Mouse (Mus musculus) myocyte (in vitro differentiated cells): ENCODE results near the gene Trpm1. TPM values are rescaled to one million over a fixed set of nuclear protein-coding genes. Genes with fewer than 3 reads are reported as not detected.

Source experiments
- H3K27me3 ChIP-seq: one replicate; pipeline ENCODE4 v1.6.1; 2011; ENCODE audit not compliant: control insufficient read depth, insufficient read depth, insufficient read length
- H3K36me3 ChIP-seq: one replicate; pipeline ENCODE4 v1.6.1; 2011; ENCODE audit not compliant: control insufficient read depth, insufficient read depth
- H3K4me2 ChIP-seq: one replicate; pipeline ENCODE4 v1.6.1; 2011; ENCODE audit warnings: low read depth, control low read depth
- H3K4me3 ChIP-seq: one replicate; pipeline ENCODE4 v1.5.1; 2011; ENCODE audit warnings: mild to moderate bottlenecking, control low read depth, moderate library complexity
- H3K79me2 ChIP-seq: one replicate; pipeline ENCODE4 v1.6.1; 2011; ENCODE audit not compliant: control insufficient read depth, insufficient read depth
- H3ac ChIP-seq: one replicate; pipeline ENCODE4 v1.6.1; 2011; ENCODE audit not compliant: control insufficient read depth, insufficient read length
- CEBPB ChIP-seq: IDR thresholded peaks from 2 replicates; pipeline ENCODE4 v1.6.1; 2011; ENCODE audit warnings: mild to moderate bottlenecking, moderate library complexity; ENCODE audit not compliant: poor library complexity, insufficient read depth, severe bottlenecking
- MAX ChIP-seq: IDR thresholded peaks from one replicate; pipeline ENCODE4 v1.6.1; 2011; ENCODE audit warnings: low read depth, mild to moderate bottlenecking, control low read depth
- MYOD1 ChIP-seq, 3 experiments: IDR thresholded peaks; one replicate each; pipeline ENCODE4 v1.6.1; 2011; ENCODE audit warnings: control low read depth in 2 of 3, low read depth in 2 of 3, mild to moderate bottlenecking in 2 of 3, moderate library complexity in 1 of 3; ENCODE audit not compliant: insufficient read length in 2 of 3, control insufficient read depth in 1 of 3
- MYOG ChIP-seq, 3 experiments: IDR thresholded peaks; one replicate each; pipeline ENCODE4 v1.6.1; 2011; ENCODE audit warnings: control low read depth in 2 of 3, low read depth in 2 of 3, mild to moderate bottlenecking in 2 of 3; ENCODE audit not compliant: insufficient read length in 2 of 3, control insufficient read depth in 1 of 3, insufficient read depth in 1 of 3
- POLR2A ChIP-seq: IDR thresholded peaks from one replicate; pipeline ENCODE4 v1.6.1; 2011; ENCODE audit warnings: low read depth, mild to moderate bottlenecking, control low read depth, moderate library complexity; ENCODE audit not compliant: insufficient read length
- POLR2AphosphoS2 ChIP-seq: IDR thresholded peaks from one replicate; pipeline ENCODE4 v1.6.1; 2011; ENCODE audit warnings: low read depth, control low read depth; ENCODE audit not compliant: insufficient read length
- REST ChIP-seq: IDR thresholded peaks from one replicate; pipeline ENCODE4 v1.6.1; 2011; ENCODE audit warnings: mild to moderate bottlenecking, control low read depth, moderate library complexity; ENCODE audit not compliant: insufficient read depth, insufficient read length
- SRF ChIP-seq: IDR thresholded peaks from one replicate; pipeline ENCODE4 v1.6.1; 2011; ENCODE audit warnings: low read depth; ENCODE audit not compliant: control insufficient read depth, insufficient read length
- TCF12 ChIP-seq: IDR thresholded peaks from one replicate; pipeline ENCODE4 v1.6.1; 2011; ENCODE audit warnings: mild to moderate bottlenecking, control low read depth; ENCODE audit not compliant: poor library complexity, insufficient read depth, severe bottlenecking
- TCF3 ChIP-seq: IDR thresholded peaks from one replicate; pipeline ENCODE4 v1.6.1; 2011; ENCODE audit warnings: low read depth, control low read depth; ENCODE audit not compliant: insufficient read length
- USF1 ChIP-seq: IDR thresholded peaks from one replicate; pipeline ENCODE4 v1.6.1; 2011; ENCODE audit warnings: low read depth, mild to moderate bottlenecking, control low read depth, moderate library complexity
- polyA plus RNA-seq: library from polyadenylated mRNA; unstranded; fragments of >200 nt; fragmentation: generic; extraction: Trizol; gene quantifications from one replicate; pipeline ENCODE4 v1.2.1, GENCODE M21; 2012; ENCODE audit warnings: missing spikeins

Trpm1 gene
- polyA plus RNA-seq, 1 experiment, result 0.17 TPM

DNA sequence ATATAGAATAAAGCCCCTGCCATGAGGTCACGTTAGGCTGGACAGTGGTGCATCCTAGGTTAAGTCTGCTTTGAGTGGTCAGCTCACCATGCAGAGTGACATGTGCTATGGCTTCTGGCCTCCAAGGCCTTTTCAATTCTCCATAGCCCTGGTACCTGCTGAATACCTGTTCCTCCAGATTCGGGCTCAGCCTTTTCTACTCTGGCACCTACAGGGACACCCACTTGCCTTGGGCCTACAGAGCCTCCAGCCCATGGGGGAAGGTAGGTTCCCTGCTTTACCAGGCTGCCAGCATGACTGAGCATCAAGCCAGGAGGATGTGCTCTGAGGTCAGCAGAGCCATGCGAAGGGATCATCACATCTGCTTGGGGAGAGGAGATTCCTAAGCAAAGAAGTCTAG lies 9.5 kb downstream of the Trpm1 start:
- Histone ChIP-seq H3K4me3 (no peak overlapping the region), H3ac (no peak overlapping the region), H3K4me2 (no peak overlapping the region), H3K36me3 (no peaks in the 10 kb centered on the region), H3K27me3 (no peaks in the 10 kb centered on the region), H3K79me2 (no peaks in the 10 kb centered on the region)
- no peak for TF ChIP-seq MYOD1 (IDR thresholded peaks at IDR 0.05; ENCODE audit: control insufficient read depth in 1 of 3, insufficient read length in 2 of 3, low read depth in 2 of 3)

DNA sequence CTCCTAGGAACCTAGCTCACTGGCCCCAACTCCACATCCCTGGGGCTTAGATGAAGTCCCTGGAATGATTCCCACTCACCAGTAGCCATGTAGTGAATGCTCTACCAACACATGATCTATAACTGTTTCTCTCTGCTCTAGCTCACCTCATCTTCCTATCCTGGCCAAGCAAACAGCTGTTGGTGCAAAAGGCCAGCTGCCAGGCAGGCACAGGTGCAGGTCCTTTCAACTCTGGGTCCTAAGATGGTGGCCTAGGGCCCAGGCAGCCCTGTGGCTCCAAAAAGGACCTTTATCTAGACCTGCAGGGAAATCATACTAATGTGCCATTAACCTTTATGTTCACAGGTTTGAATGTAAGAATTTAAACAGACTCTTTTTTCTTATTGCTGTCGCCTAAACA lies 10.3 kb downstream of the Trpm1 start:
- no peak for TF ChIP-seq SRF
- TF ChIP-seq CEBPB, result no peak
- TF ChIP-seq MYOD1 (IDR thresholded peaks at IDR 0.05; ENCODE audit: control insufficient read depth in 1 of 3, insufficient read length in 2 of 3, low read depth in 2 of 3), result peak in 2 of 3 experiments; percentile 58 to 76
- TF ChIP-seq MYOG (IDR thresholded peaks at IDR 0.05; ENCODE audit: control insufficient read depth in 1 of 3, insufficient read depth in 1 of 3, insufficient read length in 2 of 3, low read depth in 2 of 3), result peak in 2 of 3 experiments; percentile 40 to 80
- Histone ChIP-seq H3ac (no peak overlapping the region), H3K27me3 (no peaks in the 10 kb centered on the region)

DNA sequence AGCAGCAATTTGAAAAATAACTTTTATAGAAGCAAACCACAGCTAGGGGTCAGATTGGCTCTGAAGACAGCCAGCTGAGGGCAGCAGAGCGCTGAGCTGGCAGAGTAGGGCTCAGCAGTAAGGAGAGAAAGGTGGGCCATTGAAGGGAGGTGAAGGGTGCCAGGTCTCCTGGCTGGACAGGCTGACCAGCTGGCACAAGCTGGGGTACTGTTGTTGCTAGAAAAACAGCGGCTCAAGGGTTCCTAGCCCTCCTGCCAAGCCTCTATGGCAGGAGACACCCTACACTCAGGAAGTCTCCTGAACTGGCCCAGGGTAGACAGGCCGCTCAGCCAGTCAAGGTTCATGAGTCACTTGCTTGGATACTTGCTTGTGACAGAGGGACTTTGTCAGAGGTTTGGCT lies 11.4 kb downstream of the Trpm1 start:
- no peaks in the 10 kb centered on the region for H3K27me3 ChIP-seq
- no peak overlapping the region for H3K4me3 ChIP-seq
- no peaks in the 10 kb centered on the region for H3K36me3 ChIP-seq
- no peak for TF ChIP-seq TCF3
- no peak for TF ChIP-seq POLR2AphosphoS2
- TF ChIP-seq MAX, result no peak
- TF ChIP-seq REST, result no peak
- no peak for TF ChIP-seq CEBPB
- TF ChIP-seq TCF12, result no peak
- TF ChIP-seq SRF, result no peak
- no peak for TF ChIP-seq MYOG (IDR thresholded peaks at IDR 0.05; ENCODE audit: control insufficient read depth in 1 of 3, insufficient read depth in 1 of 3, insufficient read length in 2 of 3, low read depth in 2 of 3)
- TF ChIP-seq POLR2A, result no peak
- H3K79me2 ChIP-seq, result no peaks in the 10 kb centered on the region
- H3K4me2 ChIP-seq, result no peak overlapping the region
- H3ac ChIP-seq, result no peak overlapping the region

More for the DNA sequence above, 10.3 kb downstream of the Trpm1 start:
- Histone ChIP-seq H3K36me3 (no peaks in the 10 kb centered on the region), H3K4me3 (no peak overlapping the region), H3K79me2 (no peaks in the 10 kb centered on the region), H3K4me2 (no peak overlapping the region)

DNA sequence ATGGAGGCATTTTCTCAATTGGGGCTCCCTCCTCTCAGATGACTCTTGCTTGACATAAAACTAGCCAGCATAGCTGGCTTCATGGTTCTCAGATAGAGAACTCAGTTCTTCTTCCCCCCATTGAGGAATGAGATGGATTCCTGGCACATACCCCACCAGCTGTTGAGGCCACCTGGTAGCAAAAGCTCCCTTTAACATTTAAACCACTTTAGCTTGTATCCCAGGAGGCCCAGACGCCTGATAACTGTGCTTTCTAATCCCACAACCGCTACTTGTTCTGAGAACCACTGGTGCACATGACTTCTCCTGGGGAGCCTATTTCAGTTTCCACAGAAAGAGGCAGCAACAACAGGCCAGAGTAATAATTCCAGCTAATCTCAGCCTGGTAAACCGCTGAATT lies 12.4 kb downstream of the Trpm1 start:
- TF ChIP-seq MYOD1 (IDR thresholded peaks at IDR 0.05; ENCODE audit: control insufficient read depth in 1 of 3, insufficient read length in 2 of 3, low read depth in 2 of 3), result peak in 2 of 3 experiments; percentile 29 to 30
- no peak for TF ChIP-seq REST
- no peak for TF ChIP-seq MYOG (IDR thresholded peaks at IDR 0.05; ENCODE audit: control insufficient read depth in 1 of 3, insufficient read depth in 1 of 3, insufficient read length in 2 of 3, low read depth in 2 of 3)
- TF ChIP-seq MAX, result no peak
- H3K27me3 ChIP-seq, result no peaks in the 10 kb centered on the region

DNA sequence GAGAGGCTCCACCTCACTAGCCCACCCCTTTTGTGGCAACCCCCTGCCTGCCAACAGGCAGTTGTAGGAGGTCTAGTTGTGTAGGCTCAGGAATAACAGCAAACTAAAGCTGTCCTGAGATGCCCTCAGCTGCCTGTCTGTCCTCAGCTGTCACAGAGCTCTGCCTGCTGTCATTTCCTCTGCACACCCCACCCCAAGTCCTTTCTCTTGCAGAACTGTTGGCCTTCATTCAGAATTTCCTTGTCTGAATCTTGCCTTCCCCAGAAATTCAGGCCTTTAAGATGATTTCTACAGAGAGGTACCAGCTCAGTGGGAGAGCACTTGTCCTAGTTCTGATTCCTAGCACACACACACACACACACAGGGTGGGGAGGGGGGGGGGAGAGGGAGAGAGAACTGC lies 13.1 kb downstream of the Trpm1 start:
- Histone ChIP-seq H3ac (no peak overlapping the region), H3K4me2 (no peak overlapping the region), H3K27me3 (no peaks in the 10 kb centered on the region), H3K4me3 (no peak overlapping the region), H3K36me3 (no peaks in the 10 kb centered on the region), H3K79me2 (no peaks in the 10 kb centered on the region)
- TF ChIP-seq SRF (no peak), TCF3 (no peak), REST (no peak), MYOD1 (IDR thresholded peaks at IDR 0.05; ENCODE audit: control insufficient read depth in 1 of 3, insufficient read length in 2 of 3, low read depth in 2 of 3) (peak; percentile 27 to 70 (median 67)), MYOG (IDR thresholded peaks at IDR 0.05; ENCODE audit: control insufficient read depth in 1 of 3, insufficient read depth in 1 of 3, insufficient read length in 2 of 3, low read depth in 2 of 3) (peak in 1 of 3 experiments; percentile 57), TCF12 (no peak)

More for the DNA sequence above, 12.4 kb downstream of the Trpm1 start:
- H3K79me2 ChIP-seq, result no peaks in the 10 kb centered on the region
- no peaks in the 10 kb centered on the region for H3K36me3 ChIP-seq
- no peak overlapping the region for H3K4me3 ChIP-seq
- H3ac ChIP-seq, result no peak overlapping the region
- no peak overlapping the region for H3K4me2 ChIP-seq

DNA sequence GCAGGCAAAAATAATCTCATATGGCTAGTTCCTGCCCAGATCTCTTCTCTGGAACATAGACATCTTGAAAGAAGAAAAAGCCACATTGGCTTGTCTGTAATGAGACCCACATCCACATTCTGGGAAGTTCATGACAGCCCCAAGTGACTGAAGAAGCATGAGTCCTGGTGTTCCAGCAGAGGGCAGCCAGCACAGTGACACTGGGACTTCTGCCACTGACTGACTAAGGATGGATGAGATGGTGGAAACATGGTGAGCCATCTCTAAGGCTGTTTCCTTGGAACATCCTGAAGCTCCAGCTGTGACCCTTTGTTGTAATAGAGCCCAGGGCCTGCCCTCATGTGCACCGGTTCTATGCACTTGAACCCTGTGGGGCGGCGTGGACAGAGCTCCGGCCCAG lies 25.7 kb downstream of the Trpm1 start:
- TF ChIP-seq TCF3 (no peak), USF1 (no peak), MYOG (IDR thresholded peaks at IDR 0.05; ENCODE audit: control insufficient read depth in 1 of 3, insufficient read depth in 1 of 3, insufficient read length in 2 of 3, low read depth in 2 of 3) (no peak), MYOD1 (IDR thresholded peaks at IDR 0.05; ENCODE audit: control insufficient read depth in 1 of 3, insufficient read length in 2 of 3, low read depth in 2 of 3) (no peak), POLR2A (no peak), CEBPB (no peak)
- H3K27me3 ChIP-seq, result no peaks in the 10 kb centered on the region
- no peaks in the 10 kb centered on the region for H3K36me3 ChIP-seq
- no peaks in the 10 kb centered on the region for H3K79me2 ChIP-seq
- H3K4me3 ChIP-seq, result no peak overlapping the region
- no peak overlapping the region for H3K4me2 ChIP-seq
- no peak overlapping the region for H3ac ChIP-seq
